Mouse (Mus musculus): Measurements from ENCODE around the gene Rac2.
A peak's percentile ranks its signal among the peaks of the same experiment; 100 is the strongest.

The Rac2 gene

GRCm38 (mm10) chr15:78547415-78548335 lies 24.9 kb downstream of the Rac2 start:
- DNase-seq (ENCODE audit: low spot score in 2 of 2) = no peak

GRCm38 (mm10) chr15:78546060-78546459 lies 26.5 kb downstream of the Rac2 start:
- no peak for DNase-seq (ENCODE audit: low spot score in 2 of 2)

GRCm38 (mm10) chr15:78544561-78545001 lies 28.0 kb downstream of the Rac2 start, which contains the start of gene Sstr3:
Sstr3 (minus strand) TSS chr15:78544685.
- DNase-seq (ENCODE audit: low spot score in 2 of 2) = no peak

- no peak for DNase-seq (ENCODE audit: low spot score in 2 of 2)
Observed at GRCm38 (mm10) chr15:78544041-78544440, 28.5 kb downstream of the Rac2 start.

- no peak for DNase-seq (ENCODE audit: low spot score in 2 of 2)
Observed at GRCm38 (mm10) chr15:78542767-78543303, 29.7 kb downstream of the Rac2 start.

- no peak for DNase-seq (ENCODE audit: low spot score in 2 of 2)
Observed at GRCm38 (mm10) chr15:78542098-78542766, 30.4 kb downstream of the Rac2 start.

GRCm38 (mm10) chr15:78541606-78542005 lies 31.0 kb downstream of the Rac2 start:
- DNase-seq (ENCODE audit: low spot score in 2 of 2) = no peak

GRCm38 (mm10) chr15:78541036-78541435 lies 31.5 kb downstream of the Rac2 start:
- DNase-seq (ENCODE audit: low spot score in 2 of 2) = no peak

GRCm38 (mm10) chr15:78535723-78536421 lies 36.7 kb downstream of the Rac2 start:
- no peak for DNase-seq (ENCODE audit: low spot score in 2 of 2)

GRCm38 (mm10) chr15:78533346-78533835 lies 39.2 kb downstream of the Rac2 start:
- no peak for DNase-seq (ENCODE audit: low spot score in 2 of 2)

- DNase-seq (ENCODE audit: low spot score in 2 of 2) = no peak
Observed at GRCm38 (mm10) chr15:78532566-78533345, 39.8 kb downstream of the Rac2 start.

- peak; percentile 89 to 96 for DNase-seq (ENCODE audit: low spot score in 2 of 2)
Observed at GRCm38 (mm10) chr15:78531901-78532469, 40.6 kb downstream of the Rac2 start.

- DNase-seq (ENCODE audit: low spot score in 2 of 2) = no peak
Observed at GRCm38 (mm10) chr15:78531451-78531720, 41.2 kb downstream of the Rac2 start.

- DNase-seq (ENCODE audit: low spot score in 2 of 2) = no peak
Observed at GRCm38 (mm10) chr15:78530671-78531450, 41.7 kb downstream of the Rac2 start, which contains the start of gene C1qtnf6. C1qtnf6 (minus strand) TSS chr15:78531416.

GRCm38 (mm10) chr15:78530141-78530540 lies 42.4 kb downstream of the Rac2 start:
- no peak for DNase-seq (ENCODE audit: low spot score in 2 of 2)

- no peak for DNase-seq (ENCODE audit: low spot score in 2 of 2)
Observed at GRCm38 (mm10) chr15:78529428-78529990, 43.1 kb downstream of the Rac2 start.

GRCm38 (mm10) chr15:78528726-78529411 lies 43.7 kb downstream of the Rac2 start:
- no peak for DNase-seq (ENCODE audit: low spot score in 2 of 2)

GRCm38 (mm10) chr15:78527973-78528372 lies 44.6 kb downstream of the Rac2 start:
- DNase-seq (ENCODE audit: low spot score in 2 of 2) = no peak

GRCm38 (mm10) chr15:78524163-78524562 lies 48.4 kb downstream of the Rac2 start:
- no peak for DNase-seq (ENCODE audit: low spot score in 2 of 2)

All from spleen, postnatal 4 days (tissue).